Mouse (Mus musculus) CH12.LX (cell line): ENCODE measurements around the gene Rpl18.

ENCODE experiments used
- CTCF ChIP-seq, 2 experiments: IDR thresholded peaks in 1 of 2; conservative IDR thresholded peaks in 1 of 2; 2 replicates each; pipeline ENCODE4 v1.5.1; 2011 to 2012; ENCODE audit warnings: low read depth in 2 of 2, low read length in 2 of 2, improper control_type of control experiment in 1 of 2, inconsistent platforms in 1 of 2, mild to moderate bottlenecking in 1 of 2, moderate library complexity in 1 of 2
- ELF1 ChIP-seq: IDR thresholded peaks from 2 replicates; pipeline ENCODE4 v1.6.1; 2014; ENCODE audit warnings: low read depth, mild to moderate bottlenecking, inconsistent platforms, low read length, improper control_type of control experiment
- EP300 ChIP-seq: IDR thresholded peaks from 2 replicates; pipeline ENCODE4 v1.6.1; 2011; ENCODE audit warnings: low read length, improper control_type of control experiment
- JUND ChIP-seq: conservative IDR thresholded peaks from 2 replicates; pipeline ENCODE4 v1.6.1; 2011; ENCODE audit warnings: low read depth, low read length, improper control_type of control experiment
- POLR2AphosphoS2 ChIP-seq: IDR thresholded peaks from 2 replicates; pipeline ENCODE4 v1.6.1; 2011; ENCODE audit warnings: low read depth, low read length, improper control_type of control experiment
- SMC3 ChIP-seq: IDR thresholded peaks from 2 replicates; pipeline ENCODE4 v1.6.1; 2011; ENCODE audit warnings: low read depth, low read length, improper control_type of control experiment
- USF2 ChIP-seq: conservative IDR thresholded peaks from 2 replicates; pipeline ENCODE4 v1.6.1; 2011; ENCODE audit warnings: low read depth, low read length, improper control_type of control experiment
- ZC3H11A ChIP-seq: IDR thresholded peaks from 2 replicates; pipeline ENCODE4 v1.6.1; 2012; ENCODE audit warnings: low read depth, mild to moderate bottlenecking, inconsistent platforms, low read length, improper control_type of control experiment

- TF ChIP-seq EP300 (no peak), USF2 (no peak), ZC3H11A (0 out of 2 replicates have a peak, but pooled peaks have one; percentile 6), POLR2AphosphoS2 (no peak), SMC3 (peak; percentile 63), CTCF (conservative IDR thresholded peaks at IDR 0.05 in 1 of 2, IDR thresholded peaks at IDR 0.05 in 1 of 2; ENCODE audit: low read depth in 2 of 2, low read length in 2 of 2) (peak in 1 of 2 experiments; percentile 74; a peak in 2 of 4 replicates), ELF1 (no peak; the same call in 1 of the 2 replicates), JUND (no peak)
Measured at GRCm38 (mm10) chr7:45742338-45742737, 27.1 kb downstream of the Rpl18 start.
